Mouse (Mus musculus): ENCODE results near the gene Hhipl1. TPM values are rescaled to one million over a fixed set of nuclear protein-coding genes. Genes with fewer than 3 reads are reported as not detected.

Gene Hhipl1
- total RNA-seq (2021) = 1 to 10 TPM in 1 of 2 experiments, under 1 TPM in 1; 0.74 to 1.3 TPM
- long read RNA-seq, experiment 1, partial matches to known transcripts = 0 of 1 reads
- long read RNA-seq, experiment 1, other reads (novel, unspliced or antisense) = 1 of 1 reads
- long read RNA-seq, experiment 2 = 0 reads

DNA sequence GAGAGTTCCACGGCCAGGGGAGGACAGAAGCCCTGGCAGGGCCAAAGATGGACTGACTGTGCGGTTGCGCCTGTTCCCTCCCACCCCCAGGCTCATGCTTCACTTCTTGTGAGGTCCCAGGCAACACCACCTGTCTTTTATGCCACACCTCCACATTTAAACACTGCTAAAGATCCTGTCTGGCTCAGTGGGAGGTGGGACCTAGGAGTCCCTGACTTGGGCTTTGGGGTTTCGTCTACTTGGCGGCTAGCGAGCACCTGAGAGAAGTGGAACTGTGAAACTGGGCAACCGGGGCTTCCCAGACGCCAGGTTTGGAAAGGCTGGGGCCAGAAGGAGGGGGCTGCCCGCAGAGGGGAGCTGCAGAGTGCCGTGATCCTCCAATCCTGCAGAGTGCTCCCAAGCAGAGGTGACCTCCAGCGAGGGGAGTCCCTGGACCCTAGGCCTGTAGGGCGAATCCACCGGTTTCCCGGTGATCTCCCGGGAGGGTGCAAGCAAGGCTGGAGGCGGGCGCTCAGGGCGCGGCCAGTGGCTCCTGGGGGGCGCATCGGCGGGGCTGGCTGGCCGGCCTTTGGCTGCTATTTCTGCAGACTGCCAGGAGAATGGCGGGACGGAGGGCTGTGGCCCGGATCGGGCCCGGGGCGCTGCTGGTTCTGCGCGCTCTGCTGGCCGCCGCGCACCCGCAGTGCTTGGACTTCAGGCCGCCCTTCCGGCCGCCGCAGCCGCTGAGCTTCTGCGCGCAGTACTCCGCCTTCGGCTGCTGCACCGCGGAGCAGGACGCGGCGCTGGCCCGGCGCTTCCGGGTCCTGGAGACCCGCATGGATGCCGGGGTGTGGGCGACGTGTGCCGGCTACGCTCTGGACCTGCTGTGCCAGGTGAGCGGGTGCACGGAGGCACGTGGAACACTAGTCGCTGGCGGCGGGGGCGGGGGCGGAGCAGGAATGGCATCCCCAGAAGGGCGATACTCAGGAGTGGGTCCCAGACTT lies at the start of gene Hhipl1:
Hhipl1 (plus strand) TSS at position 459 of the 983 bp plus-strand sequence.
- intact Hi-C loops (cut with DNase I) = no loop called here

DNA sequence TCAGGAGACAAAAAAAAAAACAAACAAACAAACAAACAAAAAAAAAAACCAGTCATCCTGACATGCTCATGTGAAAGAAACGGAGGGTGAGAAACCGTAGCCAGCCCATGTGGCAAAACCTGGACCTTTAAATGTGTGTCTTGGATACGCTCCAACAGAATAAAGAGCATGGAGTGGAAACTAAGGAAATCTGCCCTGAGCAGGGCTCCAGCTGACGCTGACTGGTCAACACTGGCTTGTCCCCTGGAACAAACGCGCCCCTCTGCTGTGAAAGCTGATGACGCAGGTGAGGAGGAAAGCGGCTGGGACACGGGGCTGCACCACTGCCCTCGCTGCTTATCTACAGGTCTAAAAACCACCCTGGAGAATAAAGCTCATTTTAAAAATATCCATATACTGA lies 49.3 kb upstream of the Hhipl1 start:
- no peak for DNase-seq

More for the DNA sequence above, at the start of gene Hhipl1:
- DNase-seq = no peak

DNA sequence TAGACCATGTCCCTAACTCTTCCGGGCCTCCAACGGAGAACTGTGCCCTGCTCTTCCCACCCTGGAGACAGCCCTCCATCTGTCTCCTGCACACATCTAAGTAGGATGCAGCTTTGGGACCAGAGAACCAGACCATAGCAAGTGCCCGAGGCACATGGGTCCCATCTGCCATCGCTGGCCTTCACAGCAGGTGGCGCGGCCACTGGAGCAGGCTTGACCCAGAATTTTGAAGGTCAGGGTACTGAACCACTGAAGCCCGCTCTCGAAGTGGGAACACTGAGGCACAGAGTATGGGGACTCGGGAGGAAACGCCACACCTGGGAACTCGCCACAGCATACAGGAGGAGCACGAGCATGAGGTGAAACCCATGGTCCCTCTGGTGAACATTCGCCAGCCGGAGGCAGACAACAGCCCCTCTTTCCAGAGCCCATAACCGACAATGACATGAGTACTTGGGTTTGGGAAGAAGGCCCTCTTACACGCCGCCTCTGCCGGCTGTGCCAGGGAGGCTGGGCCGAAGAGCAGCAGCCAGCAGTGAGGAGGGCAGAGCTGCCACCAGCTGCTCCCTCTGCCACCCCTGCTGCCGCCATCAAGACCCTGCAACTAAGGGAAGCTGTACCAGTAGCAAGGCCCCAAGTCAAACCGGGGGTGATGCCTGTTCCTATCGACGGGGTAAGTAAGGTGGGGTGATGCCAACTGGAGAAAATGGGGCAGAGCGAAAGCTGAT lies 46.6 kb upstream of the Hhipl1 start:
- DNase-seq = no peak
- intact Hi-C loops (cut with DNase I) = no loop called here

More for the DNA sequence above, 49.3 kb upstream of the Hhipl1 start:
- intact Hi-C loops (cut with DNase I) = no loop called here

DNA sequence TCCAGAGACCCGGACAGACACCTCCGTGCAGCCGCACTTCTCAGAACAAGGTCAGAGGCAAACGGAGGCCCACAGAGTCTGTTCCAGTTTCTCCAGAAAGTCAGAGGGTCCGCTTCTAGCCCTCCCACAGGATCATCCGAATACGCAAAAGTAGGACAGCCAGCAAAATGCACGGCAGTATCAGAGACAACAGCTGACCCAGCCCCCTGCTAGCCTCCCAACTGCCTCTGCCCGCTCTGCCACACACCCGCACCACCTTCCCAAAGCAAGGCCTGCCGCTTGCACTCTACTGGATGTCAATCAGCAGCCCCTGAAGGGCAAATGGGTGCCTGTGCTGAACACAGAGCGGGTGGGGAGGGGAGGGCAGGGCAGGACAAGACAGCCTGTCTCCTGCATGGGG lies 45.1 kb upstream of the Hhipl1 start:
- no peak for DNase-seq
- intact Hi-C loops (cut with DNase I) = no loop called here

DNA sequence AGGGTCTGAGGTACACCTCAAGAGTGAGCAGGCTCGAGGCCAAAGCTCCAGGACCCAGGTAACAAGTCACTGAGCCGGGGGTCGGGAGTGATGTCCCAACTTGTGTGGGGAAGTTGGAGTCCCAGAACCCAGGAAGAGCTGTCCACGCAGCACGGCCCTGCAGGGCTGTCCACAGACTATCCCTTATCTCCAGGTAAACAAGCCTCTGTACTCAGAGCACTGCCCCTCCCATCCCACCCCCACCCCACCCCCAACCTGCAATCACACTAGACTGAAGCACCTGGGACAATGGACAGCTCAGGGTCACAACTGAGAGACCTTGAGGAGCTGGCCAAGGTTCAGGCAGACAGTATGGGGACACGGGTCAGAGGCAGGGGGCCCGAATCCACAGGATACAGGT lies 41.2 kb upstream of the Hhipl1 start:
- intact Hi-C loops (cut with DNase I) = no loop called here
- no peak for DNase-seq

DNA sequence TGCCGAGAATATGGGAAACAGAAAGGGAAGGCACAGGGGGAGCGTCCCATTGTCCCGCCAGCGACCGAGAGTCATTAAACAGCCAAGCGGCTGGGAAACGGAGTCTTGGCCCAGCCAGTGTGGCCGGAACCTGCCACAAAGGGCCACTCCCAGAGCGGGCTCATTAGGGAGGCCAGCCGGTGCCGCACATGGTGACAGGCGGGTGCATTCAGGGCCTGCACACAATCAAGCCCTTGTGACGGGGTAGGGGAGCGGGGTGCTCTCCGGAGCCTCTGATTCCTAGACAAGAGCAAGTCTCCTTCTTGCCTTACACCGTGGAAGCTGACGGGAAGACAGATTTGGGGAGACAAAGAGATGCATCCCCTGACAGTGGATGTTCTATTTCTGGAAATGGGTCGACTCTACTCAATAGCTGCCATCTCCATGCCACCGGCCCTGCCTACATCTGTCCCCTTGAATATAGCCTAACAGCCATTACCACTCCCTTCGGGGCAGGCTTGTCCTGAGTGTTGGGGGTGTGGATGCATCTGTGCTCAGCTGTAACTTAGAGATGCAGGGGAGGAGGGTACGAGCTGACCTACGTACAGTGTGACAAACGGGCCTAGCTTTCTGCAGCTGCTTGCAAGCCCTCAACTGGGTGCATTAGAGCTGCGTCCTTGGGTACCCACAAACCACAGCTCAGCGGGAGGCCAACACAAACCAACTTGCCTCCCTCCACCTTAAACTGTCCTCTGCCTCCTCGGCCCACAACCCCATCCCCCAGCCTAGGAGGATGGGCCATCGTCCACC lies 40.0 kb upstream of the Hhipl1 start:
- intact Hi-C loops (cut with DNase I) = no loop called here
- no peak for DNase-seq

DNA sequence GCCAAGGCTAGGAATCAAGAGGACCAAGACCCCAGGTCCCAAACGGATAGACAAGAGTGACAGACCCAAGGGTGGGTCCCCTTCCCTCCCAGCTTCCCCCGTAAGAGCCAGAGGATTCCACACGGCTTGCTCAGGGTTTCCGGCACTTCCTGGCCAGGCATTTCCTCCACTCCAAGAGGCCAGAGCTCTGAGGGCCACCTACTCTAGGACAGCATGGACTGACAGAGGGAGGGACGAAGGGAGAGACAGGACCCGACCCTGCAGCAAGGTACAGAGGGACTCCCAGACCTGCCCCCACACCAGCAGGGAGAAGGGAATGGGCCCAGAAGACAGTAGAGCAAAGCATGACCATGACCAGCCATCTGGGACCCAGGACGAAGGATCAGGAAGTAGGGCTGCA lies 38.4 kb upstream of the Hhipl1 start:
- intact Hi-C loops (cut with DNase I) = no loop called here

DNA sequence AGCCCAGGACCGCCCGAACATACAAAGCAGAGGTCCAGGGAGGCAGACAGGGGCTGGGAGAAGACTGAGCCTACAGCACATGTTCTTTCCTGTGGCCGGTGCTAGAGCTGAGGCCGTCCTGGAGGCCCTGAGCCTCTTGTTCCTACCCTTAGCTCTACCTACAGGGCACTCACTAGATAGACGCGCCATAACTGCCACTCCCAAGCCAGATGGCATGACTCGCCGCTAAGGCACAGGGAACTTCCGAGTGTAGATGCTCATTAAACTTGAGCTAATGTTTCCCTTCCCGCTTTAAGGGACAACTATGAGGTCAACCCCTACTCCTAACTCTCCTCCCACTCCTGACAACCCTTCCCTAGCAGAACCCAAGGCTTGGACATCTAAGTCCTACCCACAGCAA lies 37.1 kb upstream of the Hhipl1 start:
- intact Hi-C loops (cut with DNase I) = no loop called here
- DNase-seq = no peak

More for the DNA sequence above, 38.4 kb upstream of the Hhipl1 start:
- no peak for DNase-seq

DNA sequence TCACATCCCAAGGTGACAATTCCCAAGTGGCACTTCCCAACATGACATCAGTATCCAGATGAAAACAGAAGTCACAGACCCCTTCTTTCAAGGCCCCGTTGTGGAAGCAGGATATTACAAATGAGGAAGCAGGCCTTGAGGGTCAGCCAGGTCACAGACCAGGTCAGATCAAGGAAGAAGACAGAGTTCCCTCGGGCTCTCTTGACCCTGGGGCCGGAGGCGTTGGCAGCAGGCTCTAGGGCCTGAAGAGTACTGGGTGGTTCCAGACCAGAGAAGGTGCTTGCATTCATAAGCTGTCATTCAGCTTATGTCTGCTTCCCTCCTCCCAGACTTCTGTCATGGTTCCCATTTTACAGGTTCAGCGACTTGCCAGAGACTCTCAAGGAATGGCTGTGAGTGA lies 36.4 kb upstream of the Hhipl1 start:
- no peak for DNase-seq
- intact Hi-C loops (cut with DNase I) = no loop called here

DNA sequence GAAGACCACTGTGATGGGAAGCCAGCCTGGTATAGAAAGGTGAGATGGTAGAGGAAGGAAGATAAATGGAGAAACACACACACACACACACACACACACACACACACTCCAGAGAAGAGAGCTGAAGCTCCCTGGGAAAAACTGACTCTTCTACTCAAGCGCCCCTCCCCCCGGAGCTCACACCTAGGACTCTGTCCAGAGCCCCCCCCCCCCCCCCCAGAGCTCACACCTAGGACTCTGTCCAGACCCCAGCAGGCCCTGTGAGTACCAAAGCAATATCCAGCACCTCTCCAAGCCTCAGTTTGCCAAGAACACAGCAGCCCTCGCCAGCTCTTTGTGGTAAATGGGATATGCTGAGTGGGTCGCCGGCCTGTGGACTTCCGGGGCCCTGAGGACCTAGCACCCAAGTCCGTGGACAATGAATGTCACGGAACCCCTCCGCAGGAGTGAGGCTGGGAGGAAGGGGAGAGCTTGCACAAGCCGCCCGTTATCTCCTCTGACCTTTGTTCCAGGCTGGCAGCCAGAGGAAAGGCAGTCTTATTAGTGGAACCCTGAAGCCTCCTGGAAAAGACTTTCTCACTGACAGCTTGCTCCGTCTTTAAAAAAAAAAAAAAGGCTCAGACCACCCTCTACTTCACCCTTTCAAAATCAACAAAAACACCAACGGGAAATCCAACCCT lies 35.7 kb upstream of the Hhipl1 start:
- intact Hi-C loops (cut with DNase I) = no loop called here
- DNase-seq = no peak

DNA sequence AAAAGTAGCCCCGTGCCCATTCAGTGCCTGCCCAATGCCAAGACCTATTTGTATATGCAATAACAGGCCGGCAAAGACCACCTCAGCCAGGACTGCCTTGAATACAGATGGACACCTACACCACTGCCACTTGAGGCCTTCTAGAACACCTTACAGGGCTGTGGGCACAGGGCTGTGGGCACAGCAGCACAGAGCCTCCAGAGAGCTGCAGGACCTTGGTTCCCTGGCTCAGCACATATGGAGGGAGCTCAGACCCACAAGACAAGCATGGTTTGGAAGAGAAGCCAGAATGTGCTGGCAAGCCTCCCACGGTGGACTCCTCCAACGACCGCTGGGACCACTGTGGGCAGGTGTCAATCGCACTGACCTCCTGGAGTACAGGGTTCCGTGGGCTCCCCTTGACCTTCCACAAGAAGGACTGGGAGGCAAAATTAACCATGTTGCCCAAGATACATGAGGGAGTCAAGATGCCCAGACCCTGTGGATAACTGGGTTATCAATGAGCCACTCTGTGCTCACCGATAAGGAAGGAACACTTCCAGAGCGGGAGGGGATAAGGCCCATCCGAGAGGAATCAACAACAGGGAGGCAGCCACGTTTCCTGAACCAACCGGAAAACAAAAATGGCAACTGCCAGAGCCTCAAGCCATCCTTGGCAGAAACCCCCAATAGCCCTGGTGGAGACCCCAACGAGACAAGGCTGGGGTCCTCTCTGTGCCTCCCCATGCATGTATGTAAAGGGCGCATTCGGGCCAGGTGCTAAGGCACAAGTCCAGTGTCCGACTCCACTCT lies 34.5 kb upstream of the Hhipl1 start:
- no peak for DNase-seq
- intact Hi-C loops (cut with DNase I) = no loop called here

DNA sequence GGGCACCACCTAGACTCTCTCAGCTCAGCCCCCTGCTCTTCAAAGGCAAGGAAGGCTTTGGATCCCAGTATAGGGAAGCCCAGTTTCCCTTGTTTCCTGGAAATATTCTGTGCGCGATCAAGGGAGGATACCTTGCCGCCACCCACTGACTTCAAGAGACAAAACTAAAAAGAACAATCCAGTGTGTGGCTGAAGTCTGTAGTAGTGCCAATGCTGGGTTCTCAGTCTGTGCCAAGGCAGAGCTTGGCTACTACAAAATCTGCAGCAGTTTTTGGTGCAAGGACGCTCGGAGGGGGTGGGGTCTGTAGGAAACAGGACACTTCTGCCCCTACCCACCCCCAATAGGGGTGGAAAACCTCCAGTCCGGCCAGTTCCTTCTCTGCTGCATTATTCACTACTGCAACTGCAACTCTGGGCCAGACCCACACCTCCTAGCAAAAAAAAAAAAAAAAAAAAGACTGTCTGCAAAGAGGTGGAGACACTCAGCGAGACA lies 33.9 kb upstream of the Hhipl1 start:
- intact Hi-C loops (cut with DNase I) = no loop called here
- DNase-seq = no peak

DNA sequence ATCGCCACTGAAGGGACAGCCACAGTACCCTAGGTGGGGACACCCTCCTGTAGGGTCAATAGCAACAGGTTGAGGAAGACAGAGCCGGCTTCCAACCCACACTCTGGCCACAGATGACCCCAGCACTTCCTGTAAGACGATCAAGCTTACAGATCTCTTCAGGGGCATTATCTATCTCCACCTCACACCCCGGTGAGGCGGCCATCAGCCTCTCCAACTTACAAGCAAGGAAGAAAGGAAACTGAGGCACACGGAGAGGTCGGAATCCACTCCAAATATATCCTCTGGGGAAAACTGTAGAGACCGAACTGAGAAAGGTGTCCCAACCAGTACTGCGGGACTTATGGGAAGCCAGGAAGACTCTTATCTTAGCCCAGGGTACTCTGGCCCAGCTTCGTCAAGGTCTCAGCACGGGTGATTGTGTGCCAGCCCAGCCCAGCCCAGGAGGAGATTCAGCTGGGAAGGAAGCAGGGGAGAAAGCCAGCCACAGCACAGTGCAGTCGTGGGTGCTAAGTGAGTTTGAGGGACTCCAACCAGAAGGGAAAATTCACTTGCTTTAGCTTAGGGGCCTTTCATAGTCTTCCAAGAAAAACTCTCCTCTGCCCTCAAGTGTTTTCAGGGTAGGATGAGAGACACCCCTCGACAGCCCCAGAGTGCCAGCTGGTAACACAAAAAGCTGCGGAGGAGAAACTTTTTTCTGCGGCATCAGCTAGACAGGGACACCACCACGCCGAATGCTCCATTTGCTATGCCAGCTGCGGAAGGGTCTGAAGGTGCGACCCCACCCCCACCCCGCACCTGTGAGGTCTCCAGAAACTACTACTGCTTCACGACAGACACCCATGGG lies 32.4 kb upstream of the Hhipl1 start:
- intact Hi-C loops (cut with DNase I) = no loop called here

DNA sequence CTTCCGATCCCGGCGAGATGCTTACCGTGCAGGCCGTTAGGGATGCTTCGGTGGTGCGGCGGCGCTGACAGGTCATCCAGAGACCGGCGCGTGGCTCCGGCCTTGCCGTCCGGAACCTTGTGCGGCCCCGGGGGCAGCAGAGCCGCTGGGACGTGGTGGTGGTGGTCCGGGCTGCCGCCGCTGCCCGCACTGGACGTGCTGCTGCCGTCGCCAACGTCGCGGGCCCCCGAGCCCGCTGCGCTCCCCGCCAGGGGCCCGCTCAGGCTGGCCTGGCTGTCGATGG lies 31.8 kb upstream of the Hhipl1 start:
- intact Hi-C loops (cut with DNase I) = no loop called here
- no peak for DNase-seq

More for the DNA sequence above, 32.4 kb upstream of the Hhipl1 start:
- no peak for DNase-seq

DNA sequence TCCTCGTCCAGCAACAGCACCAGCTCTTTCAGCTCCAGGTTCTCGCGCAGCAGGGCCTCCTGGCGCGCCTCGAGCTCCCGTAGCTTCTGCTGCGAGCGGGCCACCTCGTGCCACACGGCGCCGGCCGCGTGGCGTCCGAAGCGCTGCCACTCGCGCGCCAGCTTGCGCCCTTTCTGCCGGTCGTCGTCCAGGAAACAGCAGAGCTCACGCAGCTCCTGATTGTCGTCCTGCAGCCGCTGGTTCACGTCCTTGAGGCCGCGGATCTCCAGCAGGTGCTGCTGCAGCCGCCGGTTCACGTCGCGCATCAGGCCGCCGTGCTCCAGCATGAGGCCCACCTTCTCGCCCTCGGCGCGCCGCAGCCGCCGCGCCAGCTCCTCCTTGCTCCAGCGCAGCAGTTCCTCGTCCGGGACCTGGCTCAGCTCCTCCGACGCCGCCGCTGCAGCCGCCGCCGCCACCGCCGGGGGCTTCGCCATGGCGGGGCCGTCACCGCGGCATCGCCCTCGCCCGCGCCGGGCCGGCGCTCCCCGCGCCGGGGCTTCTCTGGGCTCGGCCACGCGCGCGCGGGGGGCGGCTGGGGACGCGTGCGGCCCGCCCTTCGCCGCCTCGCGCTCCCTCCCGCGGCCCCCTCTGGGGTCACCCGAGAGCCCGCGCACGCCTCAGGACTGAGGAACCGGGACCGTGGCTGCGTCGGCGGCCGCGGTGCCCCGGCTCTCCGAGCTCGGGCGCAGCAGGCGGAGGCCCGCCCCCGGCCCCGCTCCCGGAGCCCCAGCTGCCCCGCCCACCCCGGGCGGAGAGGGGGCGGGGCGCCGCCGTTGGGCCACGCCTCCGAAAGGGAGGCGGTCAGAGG lies 31.2 kb upstream of the Hhipl1 start, which contains the start of gene Ccdc85c:
Ccdc85c (minus strand) TSS at position 765 of the 847 bp plus-strand sequence.
- DNase-seq = peak in 1 of 2 experiments; percentile 51
- intact Hi-C loops (cut with DNase I) = loop anchor here (5.0 kb wide), 1 partner anchor 43 kb away; no protein-coding TSS in a partner anchor

DNA sequence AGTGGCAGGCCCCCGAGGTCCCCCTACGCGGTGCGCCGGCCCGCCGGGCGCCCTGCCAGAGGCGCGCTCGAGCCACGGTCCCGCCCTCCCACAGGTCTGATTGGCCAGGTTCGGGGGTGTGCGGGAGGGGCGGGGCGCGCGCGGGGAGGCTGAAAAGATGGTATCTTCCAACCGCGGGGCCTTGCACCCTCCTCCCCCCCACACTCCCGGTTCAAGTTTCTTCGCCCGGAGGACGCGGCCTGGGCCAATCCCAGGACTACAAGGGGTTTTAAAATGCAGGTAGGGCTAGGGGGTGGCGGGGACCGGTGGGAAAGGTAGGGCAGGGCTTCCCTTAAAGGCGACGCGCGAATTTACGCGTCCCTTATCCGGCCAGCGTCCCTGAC lies 30.6 kb upstream of the Hhipl1 start:
- intact Hi-C loops (cut with DNase I) = loop anchor here (5.0 kb wide), 1 partner anchor 43 kb away; no protein-coding TSS in a partner anchor
- peak; percentile 95 to 97 for DNase-seq
